In genomic region chr1:34987650-34988221, GRCm38 (mm10) we compare ENCODE assay signal across 12 mouse cellular contexts.
"Had no signal": no experiment of that assay in that cellular context is flagged by ENCODE, and none has a peak within 500 bp of the region (broad histone marks: within the 10 kb centered on the region; RNA-seq: fewer than 3 reads in every experiment).

No protein-coding gene starts in this region.

- H3K9ac ChIP-seq: liver, embryonic 12.5 days; lung, embryonic 14.5 days; midbrain, embryonic 12.5 days had no signal

- ATAC-seq: liver, embryonic 12.5 days had no signal

- H3K9me3 ChIP-seq: limb, embryonic 10.5 days; liver, embryonic 12.5 days; midbrain, embryonic 12.5 days had no signal

- DNase-seq: kidney, adult 18-20 months; lung, embryonic 14.5 days; lung, postnatal 10 days; lung, postnatal 4 days; thymus, postnatal 4 days had no signal

- H3K36me3 ChIP-seq: limb, embryonic 10.5 days; liver, embryonic 12.5 days; midbrain, embryonic 12.5 days had no signal

- H3K4me2 ChIP-seq: liver, embryonic 12.5 days; lung, embryonic 14.5 days; midbrain, embryonic 12.5 days had no signal

- H3K27ac ChIP-seq: layer of hippocampus, adult 2 months; left cerebral cortex, adult 2 months; limb, embryonic 10.5 days; liver, embryonic 12.5 days; midbrain, embryonic 12.5 days; stomach, postnatal 0 days had no signal

- H3K4me1 ChIP-seq: limb, embryonic 10.5 days; liver, embryonic 12.5 days; megakaryocyte, embryonic 14.5 days; midbrain, embryonic 12.5 days had no signal

- H3K27me3 ChIP-seq: liver, embryonic 12.5 days; megakaryocyte, embryonic 14.5 days; midbrain, embryonic 12.5 days had no signal

- H3K4me3 ChIP-seq: layer of hippocampus, adult 2 months; left cerebral cortex, adult 2 months; limb, embryonic 10.5 days; liver, embryonic 12.5 days; megakaryocyte, embryonic 14.5 days; midbrain, embryonic 12.5 days had no signal
